Mouse (Mus musculus): ENCODE results near the gene G6pd2.

G6pd2 gene

GRCm38 (mm10) chr5:61808516-61808915 lies at the start of gene G6pd2:
G6pd2 (plus strand) TSS chr5:61808816.
- no peak for DNase-seq (ENCODE audit: low spot score)

GRCm38 (mm10) chr5:61764214-61764613 lies 44.4 kb upstream of the G6pd2 start:
- DNase-seq (ENCODE audit: low spot score) = no peak

- DNase-seq (ENCODE audit: low spot score) = no peak
Observed at GRCm38 (mm10) chr5:61832935-61833551, 24.4 kb downstream of the G6pd2 start.

- no peak for DNase-seq (ENCODE audit: low spot score)
Observed at GRCm38 (mm10) chr5:61843891-61844290, 35.3 kb downstream of the G6pd2 start.

Measured in adipocyte (in vitro differentiated cells).